Mouse (Mus musculus): ENCODE results near the gene Uba3.

The Uba3 gene

DNA sequence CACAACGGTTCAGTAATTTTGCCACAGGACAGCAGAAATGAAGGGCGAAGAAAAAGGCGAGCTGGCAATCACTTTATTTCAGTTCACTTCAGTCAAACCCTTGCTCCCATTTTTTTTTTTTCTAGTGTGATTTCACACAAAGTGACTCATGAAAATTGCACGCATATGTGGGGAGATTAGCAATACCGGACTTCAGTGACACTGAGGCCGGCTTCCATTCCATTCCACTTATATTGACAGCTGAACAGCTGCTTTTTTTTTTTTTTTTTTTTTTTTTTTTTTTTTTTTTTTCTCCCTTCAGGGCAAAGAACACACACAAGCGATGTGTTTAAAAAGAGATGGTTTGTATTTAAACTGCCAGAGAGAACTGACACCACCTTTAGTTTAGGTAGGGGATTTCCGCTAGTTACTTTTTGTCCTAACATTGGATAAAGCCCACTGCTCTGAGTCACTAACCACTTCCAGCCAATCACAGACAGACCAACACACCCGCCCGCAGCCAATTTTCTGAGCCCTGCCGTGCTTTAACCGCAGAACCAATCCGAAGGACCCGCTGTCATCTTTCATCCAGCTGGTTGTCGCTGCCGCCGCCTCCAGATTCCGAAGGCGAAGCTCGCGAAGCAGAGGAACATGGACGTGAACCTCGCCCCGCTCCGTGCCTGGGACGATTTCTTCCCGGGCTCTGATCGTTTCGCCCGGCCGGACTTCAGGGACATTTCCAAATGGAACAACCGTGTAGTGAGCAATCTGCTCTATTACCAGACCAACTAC is 4.9 kb upstream of the Uba3 start, which contains the start of gene Arl6ip5:
Arl6ip5 (plus strand) TSS at position 499 of the 771 bp plus-strand sequence.
- DNase-seq (ENCODE audit: low spot score) = peak; percentile 93

DNA sequence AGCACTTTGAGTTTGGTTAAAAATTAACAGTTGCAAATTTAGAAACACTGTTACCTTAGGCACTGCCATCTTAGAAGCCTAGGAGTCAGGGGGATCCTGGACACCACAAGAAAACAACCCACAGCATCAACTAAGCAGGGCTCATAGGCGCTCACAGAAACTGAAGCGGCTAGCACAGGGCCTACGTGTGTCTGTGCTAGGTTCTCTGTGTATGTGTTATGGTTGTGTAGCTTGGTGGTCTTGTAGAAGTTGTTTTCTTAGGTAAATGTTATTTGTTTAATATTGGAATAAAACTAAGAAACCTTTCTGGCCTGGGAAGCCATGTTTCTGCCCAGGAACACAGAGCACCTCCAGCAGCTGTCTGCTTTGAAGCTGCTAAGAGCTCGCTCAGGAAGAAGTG is 4.3 kb upstream of the Uba3 start:
- no peak for DNase-seq (ENCODE audit: low spot score)

DNA sequence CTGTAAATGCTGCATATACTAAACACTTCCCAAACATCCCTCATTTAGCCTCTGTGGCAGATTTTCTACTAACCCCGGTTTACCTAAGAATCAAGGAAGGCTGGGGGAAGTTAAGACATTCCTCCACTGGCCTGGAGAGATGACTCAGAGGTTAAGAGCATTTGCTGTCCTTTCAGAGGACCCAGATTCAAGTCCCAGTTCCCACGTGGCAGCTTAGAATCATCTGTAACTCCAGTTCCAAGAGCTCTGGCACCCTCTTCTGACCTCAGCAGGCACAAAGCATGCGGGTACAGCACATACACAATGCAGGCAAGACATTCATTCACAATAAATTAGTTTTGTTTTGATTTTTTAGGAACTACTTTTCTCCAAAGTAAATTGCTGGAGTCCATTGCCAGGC is 3.8 kb upstream of the Uba3 start:
- DNase-seq (ENCODE audit: low spot score) = no peak

DNA sequence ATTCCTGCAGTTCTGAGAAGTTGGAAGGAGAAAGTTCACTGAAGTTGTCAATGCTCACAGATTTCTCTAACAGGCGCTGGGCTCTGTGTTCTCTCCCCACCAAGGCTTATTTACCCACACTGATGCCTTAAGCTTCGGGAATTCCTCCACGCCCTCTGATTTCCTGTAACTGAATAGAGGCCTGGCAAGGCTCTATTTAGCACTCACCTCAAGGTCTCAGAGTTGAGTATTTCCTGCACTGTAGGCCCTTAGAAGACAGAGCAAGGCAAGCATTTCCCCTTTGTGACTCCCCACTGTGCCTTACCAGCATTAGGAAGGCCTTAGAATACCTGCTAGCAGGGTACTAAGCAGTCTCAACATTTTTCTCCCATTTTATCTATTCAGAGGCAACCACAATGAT is 3.0 kb upstream of the Uba3 start:
- no peak for DNase-seq (ENCODE audit: low spot score)

DNA sequence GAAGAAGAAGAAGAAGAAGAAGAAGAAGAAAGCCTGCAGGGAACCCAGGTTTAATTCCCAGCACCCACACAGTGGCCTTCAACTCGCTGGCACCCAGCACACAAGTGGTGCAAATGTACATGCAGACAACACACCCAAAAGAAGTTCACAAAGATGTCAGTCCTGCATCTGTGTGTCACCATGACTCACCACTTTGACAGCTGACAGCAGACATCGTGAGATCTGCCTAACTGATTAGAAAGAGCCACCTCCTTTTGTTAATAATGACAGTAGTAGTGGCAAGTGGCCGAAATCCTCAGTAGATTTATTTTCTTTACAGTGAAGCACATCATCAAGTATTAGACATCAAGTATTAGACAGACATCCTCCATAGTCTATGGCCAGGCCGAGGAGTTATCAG is 1.6 kb upstream of the Uba3 start:
- DNase-seq (ENCODE audit: low spot score) = no peak

DNA sequence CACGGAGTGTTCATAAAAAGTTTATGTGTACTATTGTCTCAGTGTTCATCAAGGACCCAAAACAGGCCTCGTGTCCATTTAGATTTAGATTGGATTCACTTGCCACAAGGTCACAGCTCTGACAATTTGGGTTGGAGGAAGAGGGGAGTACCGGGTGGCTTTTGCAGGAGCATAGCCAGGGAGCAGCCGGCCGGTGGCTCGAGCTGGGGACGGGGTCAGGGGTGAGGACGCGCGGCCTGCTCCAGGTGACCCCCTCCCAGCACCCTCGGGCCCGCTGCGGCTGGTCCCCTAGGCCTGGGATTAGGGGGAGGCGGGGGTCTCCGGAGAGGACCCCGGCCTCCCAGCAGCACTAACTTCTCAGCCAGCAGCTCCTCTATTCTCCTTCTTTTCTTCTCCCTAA is 495 bp downstream of the Uba3 start:
- DNase-seq (ENCODE audit: low spot score) = peak; percentile 33

DNA sequence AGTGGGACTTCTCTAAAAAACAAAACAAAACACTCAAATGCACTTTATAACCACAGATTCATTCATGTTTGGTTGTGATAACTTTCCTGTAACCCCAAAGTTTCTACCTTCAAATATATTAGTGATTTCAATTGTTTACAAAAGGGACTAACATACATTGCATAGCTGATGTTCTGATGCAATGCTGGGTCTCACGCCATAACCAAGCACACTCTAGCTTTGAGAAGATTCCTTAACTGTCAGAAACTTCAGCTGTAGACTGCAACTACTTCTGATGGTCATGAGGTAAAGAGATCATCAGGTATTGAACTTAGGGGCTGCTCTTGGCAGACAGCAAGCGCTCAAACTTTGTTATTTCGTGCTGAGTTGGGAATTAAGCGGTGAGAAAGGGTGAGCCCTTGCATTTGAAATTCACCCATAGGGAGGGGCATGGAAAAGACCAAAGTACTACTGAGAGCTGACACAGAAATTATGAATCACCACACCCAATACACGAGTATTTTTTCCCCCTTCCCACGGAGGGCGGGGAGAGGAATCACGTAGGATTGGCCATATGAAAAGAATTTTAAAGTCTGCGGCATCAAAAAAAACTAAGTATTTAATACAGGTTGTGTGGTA is 1.1 kb downstream of the Uba3 start:
- DNase-seq (ENCODE audit: low spot score) = no peak

DNA sequence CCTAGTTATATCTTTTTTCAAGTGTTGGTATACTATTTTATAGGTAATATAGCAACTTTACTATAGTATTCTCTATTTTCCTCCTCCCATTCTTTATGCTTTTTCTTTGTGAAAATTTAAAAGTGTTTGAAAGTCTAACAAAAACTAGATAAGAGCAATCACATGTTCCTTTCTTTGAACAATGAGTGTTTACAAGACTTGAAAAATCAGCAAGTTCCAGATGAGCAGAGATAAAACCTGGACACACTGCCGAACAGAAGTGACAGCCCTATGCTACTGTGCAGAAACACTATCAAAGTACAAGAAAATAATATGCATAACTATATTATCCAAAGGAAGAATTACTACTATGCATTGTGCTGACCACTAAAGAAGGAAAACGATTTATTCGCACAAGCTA is 3.0 kb downstream of the Uba3 start:
- no peak for DNase-seq (ENCODE audit: low spot score)

DNA sequence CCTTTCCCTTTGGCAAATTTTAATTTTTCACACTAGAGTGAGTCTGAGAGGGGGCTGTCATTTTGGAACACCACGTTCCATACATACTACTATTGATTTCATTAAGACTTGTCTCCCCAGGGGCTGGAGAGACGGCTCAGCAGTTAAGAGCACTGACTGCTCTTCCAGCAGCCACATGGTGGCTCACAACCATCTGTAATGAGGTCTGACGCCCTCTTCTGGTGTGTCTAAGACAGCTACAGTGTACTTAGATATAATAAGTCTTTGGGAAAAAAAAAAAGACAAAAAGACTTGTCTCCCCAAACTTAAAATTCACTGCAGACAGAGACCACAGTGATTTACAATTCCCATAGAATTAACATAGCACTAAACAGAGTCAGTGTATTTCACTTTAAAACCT is 5.0 kb downstream of the Uba3 start:
- DNase-seq (ENCODE audit: low spot score) = no peak

DNA sequence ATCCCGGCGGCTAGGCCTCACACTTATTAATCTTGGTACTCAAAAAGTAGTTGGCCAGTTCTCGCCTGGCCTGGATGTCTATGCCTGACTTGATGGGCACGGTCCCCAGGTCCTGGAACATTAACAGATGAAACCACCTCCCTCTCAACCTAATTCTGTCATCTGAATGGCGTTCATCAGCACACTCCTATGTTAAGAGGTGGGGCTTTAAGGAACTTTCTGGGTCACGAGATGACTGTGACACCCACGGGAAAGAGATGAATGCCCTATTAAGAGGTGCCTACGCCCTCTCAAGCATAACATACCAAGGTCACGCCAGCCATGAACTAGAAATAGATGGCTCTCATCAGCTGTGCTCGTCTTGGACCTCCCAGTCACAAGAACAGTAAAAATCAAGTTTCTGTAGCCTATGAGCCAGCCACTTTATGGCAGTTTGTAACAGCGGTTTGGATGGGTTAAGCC is 26.0 kb downstream of the Uba3 start:
- DNase-seq (ENCODE audit: low spot score) = no peak

DNA sequence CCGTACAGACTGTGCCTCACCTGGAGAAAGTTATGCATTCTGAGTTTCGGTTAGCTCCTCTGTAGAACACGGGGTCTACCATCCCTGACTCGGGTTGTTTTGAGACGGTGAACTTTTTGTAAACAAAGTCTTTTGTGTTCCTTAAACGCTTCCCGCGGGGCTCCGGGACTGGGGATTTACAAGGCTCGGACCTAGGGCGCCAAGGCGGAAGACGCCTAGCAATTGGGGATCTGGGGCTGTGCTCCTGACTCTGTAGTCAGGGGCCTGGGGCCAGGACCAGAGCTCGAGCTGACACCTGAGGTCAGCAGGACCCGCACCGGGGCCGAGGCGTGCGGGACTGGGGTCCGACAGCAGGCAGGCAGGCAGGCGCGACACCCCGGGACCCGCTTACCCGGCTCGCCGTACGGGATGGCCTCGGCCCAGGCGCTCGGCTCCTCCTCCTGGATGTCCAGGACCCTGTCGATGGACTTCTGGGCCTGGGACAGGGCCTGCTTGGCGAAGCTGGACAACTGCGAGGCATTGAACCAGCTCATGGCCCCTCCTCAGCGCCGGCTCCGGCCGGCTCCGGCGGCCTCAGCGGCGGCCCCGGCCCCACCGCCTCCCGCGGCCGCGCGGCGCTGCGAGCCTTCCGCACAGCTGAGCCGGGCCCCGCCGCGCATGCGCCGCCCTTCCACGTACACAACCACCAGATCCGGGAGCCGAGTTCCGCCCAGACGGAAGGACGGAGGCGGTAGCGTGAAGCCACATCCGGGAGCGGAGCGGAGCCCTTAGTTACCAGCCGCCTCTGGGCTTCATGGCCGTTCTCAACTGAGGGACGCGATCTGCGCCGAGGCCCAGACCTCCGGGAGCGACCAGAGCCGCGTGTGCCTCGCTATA is 26.7 kb downstream of the Uba3 start, which contains the start of gene Tmf1:
Tmf1 (minus strand) TSS at position 632 of the 876 bp plus-strand sequence.
- DNase-seq (ENCODE audit: low spot score) = peak; percentile 95

DNA sequence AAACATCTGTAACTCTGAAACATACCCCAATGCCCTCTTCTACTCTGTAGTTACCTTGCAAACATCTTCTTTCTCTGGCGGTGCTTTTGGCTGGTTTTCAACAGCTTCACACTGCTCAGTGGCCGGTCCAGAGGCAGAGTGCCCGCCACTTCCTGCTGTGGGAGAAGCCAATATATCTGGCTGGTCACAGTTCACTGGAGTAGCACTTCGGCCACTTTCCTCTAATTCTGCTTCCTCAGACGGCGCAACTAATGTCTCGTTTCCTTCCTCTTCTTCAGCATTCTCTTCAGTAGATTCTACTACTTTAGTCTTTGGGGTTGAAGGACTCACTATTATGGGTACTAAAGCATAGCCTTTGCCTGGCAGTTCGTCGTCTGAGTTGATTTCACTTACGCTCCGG is 29.7 kb downstream of the Uba3 start:
- DNase-seq (ENCODE audit: low spot score) = no peak

DNA sequence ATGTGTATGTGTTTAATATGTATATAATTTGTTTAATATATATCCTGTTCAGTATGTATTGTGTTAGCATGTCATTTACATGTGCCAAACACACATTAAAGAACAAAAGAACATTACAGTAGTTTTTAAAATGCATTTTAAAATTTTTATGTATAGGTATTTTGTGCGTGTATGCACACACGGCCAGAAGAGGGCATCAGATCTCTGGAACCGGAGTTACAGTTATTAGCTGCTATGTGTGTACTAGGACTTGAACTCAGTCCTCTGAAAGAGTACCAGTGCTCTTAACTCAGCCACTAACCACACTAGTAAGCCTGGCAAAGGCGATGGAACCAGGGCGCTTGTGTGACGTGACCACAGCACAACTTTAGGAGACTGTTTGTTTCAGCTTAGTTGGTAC is 55.3 kb downstream of the Uba3 start:
- DNase-seq (ENCODE audit: low spot score) = no peak

DNA sequence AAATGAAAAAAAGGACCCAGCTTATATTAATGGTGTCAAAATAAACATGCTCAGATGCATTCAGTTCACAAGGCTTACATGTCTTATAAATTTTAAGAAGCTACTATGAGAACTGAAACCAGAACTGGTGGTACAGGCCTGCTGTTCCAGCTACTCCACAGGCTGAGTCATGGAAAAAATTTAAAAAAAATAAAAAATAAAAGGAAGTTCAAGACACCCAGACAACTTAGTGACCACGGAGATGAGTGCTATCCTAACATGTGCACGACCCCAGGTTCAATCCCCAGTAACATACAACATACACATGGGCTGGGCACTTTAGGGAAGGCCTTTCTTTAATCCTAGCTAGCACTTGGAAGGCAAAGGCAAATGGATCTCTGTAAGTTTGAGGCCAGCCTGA is 55.7 kb downstream of the Uba3 start:
- DNase-seq (ENCODE audit: low spot score) = no peak

DNA sequence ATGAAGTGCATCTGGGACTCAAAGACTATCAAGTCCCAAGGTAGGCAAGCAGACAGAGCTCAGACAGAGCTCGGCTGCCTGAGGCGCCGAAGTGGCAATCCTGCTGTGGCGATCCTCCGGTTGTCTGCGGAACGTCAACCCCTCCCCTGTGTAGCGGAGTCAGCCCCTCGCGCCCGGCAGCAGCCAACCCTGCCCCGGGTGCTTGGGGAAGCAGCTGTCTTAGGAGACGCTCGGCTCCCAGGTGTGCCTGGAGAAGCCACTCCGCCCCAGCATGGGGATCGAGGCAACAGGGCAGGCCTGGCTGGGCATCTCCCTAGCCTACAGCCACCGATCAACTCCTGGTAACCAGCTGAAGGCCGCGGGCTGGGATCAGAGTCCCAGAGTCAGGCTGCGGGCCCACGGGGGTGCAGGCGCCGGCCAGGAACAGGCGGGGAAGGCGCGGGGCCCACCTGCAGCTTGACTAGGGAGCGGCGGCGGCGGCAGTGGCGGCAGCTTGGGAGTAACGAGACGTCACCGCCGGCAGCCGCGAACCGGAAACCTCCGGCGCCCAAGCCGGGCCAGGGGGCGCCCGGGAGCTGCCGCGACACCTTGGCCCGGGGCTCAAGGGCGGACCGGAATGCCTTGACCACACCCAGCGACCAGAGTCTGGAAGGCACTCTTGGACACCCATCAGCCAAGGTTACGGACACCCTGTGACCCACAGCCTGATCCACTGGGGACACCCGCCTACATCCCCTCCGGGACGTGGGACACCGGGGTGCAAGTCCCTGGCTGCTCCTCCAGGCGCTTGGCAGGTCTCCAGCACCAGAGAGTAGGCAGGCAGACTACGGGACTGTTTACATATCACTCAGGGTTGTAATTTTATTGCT is 56.8 kb downstream of the Uba3 start, which contains the start of gene Eogt:
Eogt (minus strand) TSS at position 800 of the 869 bp plus-strand sequence.
- peak; percentile 73 for DNase-seq (ENCODE audit: low spot score)

DNA sequence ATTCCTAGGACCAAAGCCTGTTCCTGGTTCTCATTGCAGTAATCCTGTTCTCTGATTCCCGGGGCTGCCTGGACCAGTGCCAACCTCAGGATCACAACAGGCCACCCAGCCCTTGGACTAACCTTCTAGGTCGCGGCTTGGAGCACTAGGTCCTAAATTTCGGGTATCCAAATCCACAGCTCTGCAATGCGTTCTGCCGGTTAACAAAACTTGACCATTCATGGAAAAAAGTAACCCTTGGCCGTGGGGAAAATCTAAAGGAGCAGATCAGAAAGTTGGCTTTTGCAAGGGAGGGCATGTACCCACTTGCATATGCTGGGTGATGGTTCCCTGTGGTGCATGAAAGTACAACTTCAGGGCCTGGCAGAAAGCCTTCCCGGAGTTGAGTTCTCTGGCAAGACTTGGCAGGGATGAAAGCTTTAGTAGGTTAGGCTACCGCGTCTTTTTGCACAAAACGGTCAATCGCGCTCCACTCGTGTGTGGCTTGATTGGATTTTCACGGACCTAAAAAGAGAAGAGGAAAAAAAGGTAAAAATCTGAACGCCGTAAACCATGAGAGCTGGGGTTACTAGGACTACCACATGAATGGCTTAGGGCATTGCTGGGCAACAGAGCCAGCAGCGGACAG is 57.6 kb downstream of the Uba3 start:
- DNase-seq (ENCODE audit: low spot score) = peak; percentile 36

DNA sequence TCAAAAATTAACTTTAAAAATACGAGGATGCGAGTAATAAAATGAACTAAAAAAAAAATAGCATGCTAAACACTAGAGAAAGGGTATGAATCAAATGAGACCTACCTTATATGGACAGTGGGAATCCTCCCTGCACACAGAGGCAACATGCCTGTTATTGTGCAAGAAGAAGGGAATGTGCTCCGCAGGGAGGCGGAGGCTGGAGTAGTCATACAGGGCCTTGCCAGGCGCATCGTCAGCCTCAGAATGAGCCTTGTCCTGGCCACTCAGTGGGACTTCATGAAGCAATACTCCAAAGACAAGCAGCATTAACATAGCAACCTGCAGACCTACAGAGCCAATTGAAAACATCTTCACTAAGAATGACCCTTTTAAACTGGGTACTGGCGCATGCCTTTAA is 60.3 kb downstream of the Uba3 start:
- no peak for DNase-seq (ENCODE audit: low spot score)

DNA sequence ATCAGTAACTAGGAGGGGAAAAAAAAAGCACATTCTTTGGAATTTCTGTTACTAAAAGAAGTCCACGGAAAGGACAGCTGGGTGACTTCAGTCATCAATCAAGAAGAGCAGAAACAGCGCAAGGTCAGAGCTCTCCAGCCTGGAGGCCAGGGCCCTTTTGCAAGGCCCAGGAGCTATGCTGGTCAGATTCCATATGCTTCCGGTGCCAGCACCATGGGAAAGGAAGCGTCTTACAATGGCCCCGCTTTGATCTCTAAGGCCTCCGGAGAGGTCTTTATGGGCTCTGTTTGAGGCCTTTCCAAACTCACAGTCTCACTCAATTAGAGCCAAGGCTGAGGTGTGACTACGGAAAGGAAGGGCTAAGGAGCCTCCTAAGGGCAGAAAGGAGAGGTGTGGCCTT is 61.1 kb downstream of the Uba3 start:
- no peak for DNase-seq (ENCODE audit: low spot score)

DNA sequence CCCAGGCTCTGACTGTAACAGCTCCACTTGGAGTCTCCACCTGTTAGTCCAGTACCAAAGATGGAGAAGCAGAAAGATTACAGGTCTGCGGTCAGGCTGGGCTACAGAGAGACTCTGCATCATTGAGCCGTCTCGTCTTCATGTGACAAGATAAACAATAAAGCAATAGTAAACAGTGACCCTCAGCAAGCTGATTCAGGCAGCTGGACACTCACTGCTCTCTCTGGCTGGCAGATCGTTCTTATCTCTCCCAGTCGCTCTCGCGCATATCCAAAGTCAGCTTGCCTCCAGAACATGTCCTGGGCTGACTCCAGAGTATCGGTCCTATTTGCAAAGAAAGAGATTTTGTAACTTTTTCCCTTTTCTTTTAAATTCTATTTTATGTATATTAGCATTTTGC is 62.8 kb downstream of the Uba3 start:
- no peak for DNase-seq (ENCODE audit: low spot score)

DNA sequence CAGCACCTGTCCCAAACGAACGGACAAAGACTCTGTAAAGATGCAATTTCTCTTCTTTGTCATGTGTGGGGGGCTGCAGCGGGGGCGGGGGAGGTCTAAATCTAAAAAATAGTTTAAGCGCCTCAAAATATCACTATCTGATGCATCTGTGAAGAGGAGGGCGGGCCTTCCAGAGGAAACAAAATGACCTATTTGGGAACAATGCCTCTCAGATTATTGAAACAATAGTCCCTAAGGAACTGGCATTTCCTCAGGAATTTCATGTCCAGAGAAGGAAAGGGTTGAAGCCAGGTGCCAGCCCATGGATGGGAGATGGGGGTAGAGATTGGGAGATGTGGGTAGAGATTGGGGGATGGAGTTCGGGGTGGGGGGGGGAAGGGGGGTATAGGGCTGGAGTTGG is 63.6 kb downstream of the Uba3 start:
- DNase-seq (ENCODE audit: low spot score) = no peak

All from retina, embryonic 14.5 days (tissue).